Mouse (Mus musculus) 416B (cell line): ENCODE results near the gene Rem2.

Source experiments
- DNase-seq: peaks from one replicate; pipeline ENCODE4 v3.0.0; 2011; ENCODE audit warnings: low read depth

Gene Rem2

DNA sequence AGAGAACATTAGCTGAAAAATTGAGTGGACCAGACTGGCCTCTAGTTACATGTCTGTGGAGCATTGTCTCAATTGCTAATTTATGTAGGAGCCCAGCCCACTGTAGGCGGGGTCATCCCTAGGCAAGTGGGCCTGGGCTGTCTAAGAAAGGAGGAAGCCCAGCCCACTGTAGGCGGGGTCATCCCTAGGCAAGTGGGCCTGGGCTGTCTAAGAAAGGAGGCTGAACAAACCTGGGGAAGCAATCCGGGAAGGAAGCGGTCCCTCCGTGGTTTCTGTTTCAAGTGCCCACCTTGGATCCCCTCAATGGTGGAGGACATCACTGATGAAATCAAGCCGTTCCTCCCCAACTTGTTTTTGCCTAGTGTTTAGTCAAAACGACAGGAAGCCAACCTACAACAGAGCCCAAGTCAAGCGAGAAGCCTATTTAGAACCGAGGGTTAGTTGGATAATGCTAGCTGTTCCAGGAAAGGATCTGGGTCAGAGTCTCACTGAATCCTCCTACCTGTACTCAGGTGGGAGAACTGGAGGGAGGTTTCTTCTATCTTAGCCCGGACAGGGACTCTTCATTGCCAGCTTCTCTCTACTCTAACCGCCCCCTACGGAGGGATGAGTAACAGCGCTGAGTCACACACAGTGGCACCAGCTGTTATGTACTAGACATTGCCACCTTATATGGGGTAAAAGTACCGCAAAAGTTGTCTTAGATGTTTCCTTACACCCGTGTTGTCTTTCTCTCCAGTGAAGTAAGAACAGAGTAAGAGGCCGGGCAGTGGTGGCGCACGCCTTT, 16.6 kb downstream of the Rem2 start:
- peak; percentile 93 for DNase-seq

DNA sequence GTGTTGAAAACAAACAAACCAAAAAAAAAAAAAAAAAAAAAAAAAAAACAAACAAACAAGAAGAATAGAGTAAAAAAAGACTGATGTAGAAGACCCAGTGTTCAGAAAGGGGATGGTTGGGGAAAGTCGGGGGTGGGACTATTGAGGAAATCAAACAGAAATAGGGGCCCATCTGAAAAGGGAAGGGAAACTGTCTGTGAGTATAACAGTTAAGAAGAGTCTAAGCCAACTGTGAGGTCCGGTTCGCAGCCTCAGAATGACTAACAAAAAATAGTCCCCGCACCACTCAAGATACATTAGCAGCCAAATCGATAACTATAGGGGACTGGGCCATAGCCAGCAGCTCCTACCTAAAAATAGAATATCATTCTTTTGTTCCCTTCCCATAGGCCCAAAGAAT, 17.3 kb downstream of the Rem2 start:
- no peak for DNase-seq

GRCm38 (mm10) chr14:54494234-54494633, 18.3 kb downstream of the Rem2 start:
- DNase-seq, result peak; percentile 84

- no peak for DNase-seq
Observed at GRCm38 (mm10) chr14:54496706-54497105, 20.8 kb downstream of the Rem2 start.

DNA sequence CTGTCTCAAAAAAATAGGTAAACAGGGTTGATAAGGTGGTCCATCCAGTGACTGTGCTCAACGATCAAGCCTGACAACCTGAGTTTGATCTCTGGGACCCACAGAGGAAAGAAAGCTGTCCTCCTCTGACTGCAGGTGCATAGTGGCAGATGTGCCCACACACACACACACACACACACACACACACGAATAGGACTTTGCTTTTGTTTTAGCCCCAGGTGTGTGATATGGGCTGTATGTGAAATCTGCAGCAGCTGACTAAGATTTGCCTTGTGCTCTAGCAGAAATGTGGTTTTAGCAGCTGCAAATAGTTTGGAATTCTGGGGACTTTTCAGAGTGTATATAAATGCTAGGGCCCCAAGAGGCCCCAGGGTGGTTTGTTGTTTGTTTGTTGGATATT, 23.4 kb downstream of the Rem2 start:
- no peak for DNase-seq

- DNase-seq, result no peak
Observed at GRCm38 (mm10) chr14:54501365-54501764, 25.5 kb downstream of the Rem2 start.

- DNase-seq, result no peak
Observed at GRCm38 (mm10) chr14:54503092-54503491, 27.2 kb downstream of the Rem2 start.

DNA sequence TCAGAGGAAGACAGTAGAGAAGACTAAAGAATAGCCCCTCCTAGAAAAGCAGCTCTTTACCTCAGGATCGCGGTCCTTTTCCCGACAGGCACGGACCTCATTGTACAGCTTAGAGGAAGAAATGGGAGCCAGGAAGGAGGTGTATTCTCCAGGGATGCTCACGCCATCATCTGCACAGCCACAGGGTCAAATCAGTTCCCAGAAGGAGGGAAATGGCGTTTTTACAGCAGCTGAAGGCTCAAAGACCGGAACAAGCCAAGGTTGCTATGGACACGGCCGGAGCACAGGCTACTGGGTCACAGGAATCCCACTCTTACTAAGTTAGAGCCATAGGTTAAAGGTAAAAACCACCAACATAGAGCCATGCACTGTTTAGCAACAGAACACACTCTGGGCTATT, 33.9 kb downstream of the Rem2 start:
- no peak for DNase-seq

GRCm38 (mm10) chr14:54516710-54517310, 40.9 kb downstream of the Rem2 start:
- no peak for DNase-seq

DNA sequence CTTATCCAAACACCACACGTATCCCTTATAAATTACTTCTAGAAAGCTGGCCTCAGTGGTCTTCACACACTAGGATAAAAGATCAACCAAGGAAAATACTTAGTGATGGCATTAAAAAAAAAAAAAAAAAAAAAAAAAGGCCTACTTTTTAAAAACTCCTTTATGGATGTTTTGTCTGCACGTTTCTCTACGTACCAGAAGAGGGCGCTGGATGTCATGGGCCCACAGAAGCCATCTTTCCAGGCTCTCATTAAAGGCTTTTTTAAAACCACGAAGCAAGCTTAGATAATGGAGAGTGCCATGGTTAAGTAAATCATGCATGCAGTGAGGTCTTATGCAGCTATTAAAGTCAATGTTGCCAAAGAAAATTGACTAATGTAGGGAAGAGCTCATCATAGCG, 47.7 kb downstream of the Rem2 start:
- peak; percentile 52 for DNase-seq

- no peak for DNase-seq
Observed at GRCm38 (mm10) chr14:54527227-54528006, 51.5 kb downstream of the Rem2 start.

GRCm38 (mm10) chr14:54528007-54528393, 52.1 kb downstream of the Rem2 start:
- DNase-seq, result no peak

DNA sequence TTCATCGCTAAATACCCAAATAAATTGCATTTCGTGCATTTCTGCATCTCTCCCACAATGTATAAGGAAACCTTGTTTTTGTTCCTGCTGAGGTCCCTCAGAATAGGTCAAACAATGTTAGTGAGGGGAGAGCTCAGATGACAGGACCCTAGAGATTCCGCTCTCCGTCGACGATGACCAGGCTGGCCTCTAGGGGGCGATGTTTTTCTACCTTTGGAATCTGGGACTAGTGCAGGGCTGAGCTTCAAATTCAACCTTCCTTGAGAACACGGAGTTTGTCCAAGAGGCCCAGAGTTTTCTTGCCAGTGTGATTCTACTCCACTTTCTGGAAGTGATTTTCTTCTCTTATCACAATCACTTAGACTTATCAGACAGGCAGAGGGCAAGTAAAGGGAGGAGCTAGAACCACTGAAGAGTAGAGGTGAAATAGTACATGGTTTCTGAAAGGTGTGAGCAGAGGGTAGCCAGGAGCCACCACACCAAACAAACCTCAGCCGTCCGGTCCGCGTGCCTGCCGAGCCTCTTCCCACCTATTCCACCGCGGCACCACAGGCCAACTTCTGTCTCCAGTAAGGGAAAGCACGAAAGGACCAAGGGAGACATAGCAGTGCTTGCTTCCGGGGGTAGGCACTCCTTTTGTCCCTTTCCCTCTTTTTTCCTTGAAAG, 52.7 kb downstream of the Rem2 start:
- DNase-seq, result peak; percentile 68
